ENCODE assay signal across 14 mouse cellular contexts in the genomic region with DNA sequence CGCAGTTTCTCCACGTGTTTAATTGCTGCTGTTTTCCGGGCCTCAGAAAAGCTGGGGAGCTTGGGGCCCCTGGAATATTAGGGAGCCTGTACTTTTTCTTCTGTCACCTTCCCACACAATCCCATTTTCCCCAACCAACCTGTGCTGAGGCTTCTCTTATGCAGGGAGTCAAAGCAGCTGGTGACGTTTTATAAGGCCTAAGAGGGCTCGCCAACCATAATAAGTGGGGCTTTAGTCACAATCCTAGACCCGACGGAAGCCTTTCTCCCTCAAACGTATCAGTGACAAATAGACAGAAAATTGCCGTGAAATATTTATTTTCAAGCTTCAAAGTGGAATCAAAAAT.
DNase-seq lines count a peak whose midpoint lies in the region; ATAC-seq and TF ChIP-seq lines count a peak whose summit lies in the region.
"Had no signal": no experiment of that assay in that cellular context is flagged by ENCODE, and none has a peak within 500 bp of the region (broad histone marks: within the 10 kb centered on the region; RNA-seq: fewer than 3 reads in every experiment).

No protein-coding gene starts in this region.

- peaks cover 3% of the 10 kb centered on the region; the same call in 1 of the 2 replicates for H3K36me3 ChIP-seq in heart, embryonic 10.5 days
- H3K36me3 ChIP-seq in lung, embryonic 14.5 days (ENCODE audit: insufficient read depth) = no peaks in the 10 kb centered on the region
- no peaks in the 10 kb centered on the region for H3K36me3 ChIP-seq in embryonic facial prominence, embryonic 15.5 days
- H3K36me3 ChIP-seq in neural tube, embryonic 14.5 days (ENCODE audit: control insufficient read depth, insufficient read depth, low read length) = no peaks in the 10 kb centered on the region

- H3K4me1 ChIP-seq in heart, embryonic 10.5 days = peaks cover 22% of the 10 kb centered on the region
- H3K4me1 ChIP-seq in lung, embryonic 14.5 days (ENCODE audit: insufficient read depth) = peaks cover 8% of the 10 kb centered on the region
- peaks cover 15% of the 10 kb centered on the region for H3K4me1 ChIP-seq in embryonic facial prominence, embryonic 15.5 days
- no peaks in the 10 kb centered on the region for H3K4me1 ChIP-seq in neural tube, embryonic 14.5 days (ENCODE audit: control insufficient read depth, insufficient read depth, low read length)

- no peak for ATAC-seq in lung, embryonic 14.5 days (ENCODE audit: insufficient read depth)
- no peak for ATAC-seq in embryonic facial prominence, embryonic 15.5 days (ENCODE audit: insufficient number of reproducible peaks, low FRiP score, low TSS enrichment, low read depth)
- ATAC-seq in neural tube, embryonic 14.5 days (ENCODE audit: low read depth) = no peak
- ATAC-seq: forebrain, embryonic 13.5 days had no signal

- TF ChIP-seq CTCF in lung, embryonic 14.5 days (IDR thresholded peaks at IDR 0.05; ENCODE audit: low read depth) = no peak

- H3K27ac ChIP-seq in heart, embryonic 10.5 days = peak overlapping the region; percentile 37; the same call in 1 of the 2 replicates
- H3K27ac ChIP-seq in lung, embryonic 14.5 days (ENCODE audit: low read depth) = peak overlapping the region; percentile 65; the same call in 1 of the 2 replicates
- 0 out of 2 replicates have a peak overlapping the region, but pooled peaks have one; percentile 34 for H3K27ac ChIP-seq in embryonic facial prominence, embryonic 15.5 days (replicated peaks)
- no peak overlapping the region; the same call in 1 of the 2 replicates for H3K27ac ChIP-seq in neural tube, embryonic 14.5 days (ENCODE audit: low read depth, low read length)
- H3K27ac ChIP-seq: forebrain, embryonic 13.5 days; layer of hippocampus, adult 2 months had no signal

- WGBS in heart, embryonic 10.5 days = 71% methylated on average over 9 of the region's 9 CpGs
- 46% methylated on average over 9 of the region's 9 CpGs for WGBS in lung, embryonic 14.5 days
- WGBS in embryonic facial prominence, embryonic 15.5 days = 20% methylated on average over 9 of the region's 9 CpGs
- 41% methylated on average over 9 of the region's 9 CpGs for WGBS in neural tube, embryonic 14.5 days

- H3K9me3 ChIP-seq in heart, embryonic 10.5 days = no peaks in the 10 kb centered on the region
- no peaks in the 10 kb centered on the region for H3K9me3 ChIP-seq in lung, embryonic 14.5 days (ENCODE audit: low read depth, low read length)
- no peaks in the 10 kb centered on the region for H3K9me3 ChIP-seq in embryonic facial prominence, embryonic 15.5 days (replicated peaks)
- no peaks in the 10 kb centered on the region for H3K9me3 ChIP-seq in neural tube, embryonic 14.5 days (ENCODE audit: control insufficient read depth, low read length)
- H3K9me3 ChIP-seq: forebrain, embryonic 13.5 days; G1E had no signal

- H3K4me3 ChIP-seq in heart, embryonic 10.5 days = no peak overlapping the region
- no peak overlapping the region for H3K4me3 ChIP-seq in lung, embryonic 14.5 days (ENCODE audit: low read depth, low read length)
- peak overlapping the region; percentile 18; the same call in 1 of the 2 replicates for H3K4me3 ChIP-seq in embryonic facial prominence, embryonic 15.5 days (replicated peaks)
- H3K4me3 ChIP-seq in neural tube, embryonic 14.5 days (ENCODE audit: low read depth, low read length) = no peak overlapping the region
- H3K4me3 ChIP-seq: forebrain, embryonic 13.5 days; layer of hippocampus, adult 2 months had no signal

- no peaks in the 10 kb centered on the region for H3K27me3 ChIP-seq in heart, embryonic 10.5 days (ENCODE audit: insufficient read depth, poor library complexity, severe bottlenecking)
- no peaks in the 10 kb centered on the region for H3K27me3 ChIP-seq in lung, embryonic 14.5 days (ENCODE audit: insufficient read depth, low read length)
- H3K27me3 ChIP-seq in embryonic facial prominence, embryonic 15.5 days = no peaks in the 10 kb centered on the region
- no peaks in the 10 kb centered on the region for H3K27me3 ChIP-seq in neural tube, embryonic 14.5 days (ENCODE audit: control insufficient read depth, insufficient read depth, low read length)
- H3K27me3 ChIP-seq: forebrain, embryonic 13.5 days had no signal

- no peak overlapping the region for H3K9ac ChIP-seq in lung, embryonic 14.5 days
- no peak overlapping the region for H3K9ac ChIP-seq in embryonic facial prominence, embryonic 15.5 days
- no peak overlapping the region for H3K9ac ChIP-seq in neural tube, embryonic 14.5 days (replicated peaks; ENCODE audit: low read depth, low read length)
- H3K9ac ChIP-seq: forebrain, embryonic 13.5 days had no signal

- H3K4me2 ChIP-seq in lung, embryonic 14.5 days = peak overlapping the region; percentile 35
- peak overlapping the region; percentile 43 for H3K4me2 ChIP-seq in embryonic facial prominence, embryonic 15.5 days (replicated peaks)
- 0 out of 2 replicates have a peak overlapping the region, but pooled peaks have one; percentile 0 for H3K4me2 ChIP-seq in neural tube, embryonic 14.5 days (ENCODE audit: low read depth, low read length)
- H3K4me2 ChIP-seq: forebrain, embryonic 13.5 days had no signal

- DNase-seq in heart, embryonic 10.5 days (ENCODE audit: low spot score) = no peak
- no peak for DNase-seq in heart, adult 8-10 months (ENCODE audit: low spot score)
- DNase-seq in lung, embryonic 14.5 days = no peak
- no peak for DNase-seq in lung, postnatal 14 days
- no peak for DNase-seq in ovary, postnatal 14 days (ENCODE audit: low spot score)
- no peak for DNase-seq in ovary, postnatal 10 days (ENCODE audit: low spot score)
- DNase-seq: B cell, adult 2 months; right cerebral cortex, postnatal 25 days; thymus, postnatal 4 days had no signal
